Mouse (Mus musculus) cerebellum, postnatal 10 days (tissue): ENCODE results near the gene Tuba8.
A peak's percentile ranks its signal among the peaks of the same experiment; 100 is the strongest.

Experiments
- DNase-seq, 2 experiments: peaks; one replicate each; pipeline ENCODE4 v3.0.0; 2021; ENCODE audit warnings: mixed read lengths in 2 of 2

Gene Tuba8

DNA sequence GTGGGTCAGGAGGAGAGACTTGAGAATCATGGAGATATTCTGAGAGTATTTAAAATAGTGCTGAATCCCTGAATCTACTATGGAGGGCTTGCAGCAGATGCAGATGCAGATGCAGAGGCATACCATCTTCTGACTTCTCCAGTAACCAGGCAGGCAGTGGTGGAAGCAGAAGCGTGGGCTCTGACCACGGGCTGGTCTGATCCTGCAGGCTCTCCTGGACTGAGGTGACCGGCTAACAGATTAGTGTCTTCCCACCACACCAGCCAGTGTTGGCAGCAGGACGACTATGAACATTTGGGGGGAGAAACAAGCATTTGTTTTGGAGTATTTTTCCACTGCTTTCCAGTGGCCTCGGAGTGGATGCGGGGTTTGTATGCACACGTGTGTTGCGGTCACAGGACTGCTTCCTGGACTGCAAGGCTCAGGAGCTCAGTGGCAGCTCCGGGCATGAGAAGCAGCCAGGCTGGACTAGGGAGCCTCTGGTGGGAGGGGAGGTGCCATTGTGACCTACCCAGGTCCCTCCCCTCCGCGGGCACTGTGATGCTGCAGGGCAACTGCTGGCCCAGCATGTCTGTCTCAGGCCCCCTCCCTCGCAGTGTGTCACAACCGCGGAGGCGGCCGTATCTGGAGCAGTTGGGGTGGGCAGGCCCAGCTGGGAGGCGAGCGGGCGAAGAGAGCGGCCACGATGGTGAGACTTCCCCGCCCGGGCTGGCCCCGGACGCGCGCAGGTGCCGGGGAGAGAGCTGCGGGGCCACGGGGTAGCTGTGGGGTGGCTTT is at the start of gene Tuba8:
Tuba8 (plus strand) TSS at position 548 of the 777 bp plus-strand sequence.
- peak; percentile 69 to 73 for DNase-seq

- no peak for DNase-seq
These were observed 47.9 kb upstream of the Tuba8 start for GRCm38 (mm10) chr6:121162616-121163015.

GRCm38 (mm10) chr6:121166098-121166552 is 44.4 kb upstream of the Tuba8 start:
- DNase-seq = no peak

GRCm38 (mm10) chr6:121167381-121167975 is 43.0 kb upstream of the Tuba8 start:
- no peak for DNase-seq

DNA sequence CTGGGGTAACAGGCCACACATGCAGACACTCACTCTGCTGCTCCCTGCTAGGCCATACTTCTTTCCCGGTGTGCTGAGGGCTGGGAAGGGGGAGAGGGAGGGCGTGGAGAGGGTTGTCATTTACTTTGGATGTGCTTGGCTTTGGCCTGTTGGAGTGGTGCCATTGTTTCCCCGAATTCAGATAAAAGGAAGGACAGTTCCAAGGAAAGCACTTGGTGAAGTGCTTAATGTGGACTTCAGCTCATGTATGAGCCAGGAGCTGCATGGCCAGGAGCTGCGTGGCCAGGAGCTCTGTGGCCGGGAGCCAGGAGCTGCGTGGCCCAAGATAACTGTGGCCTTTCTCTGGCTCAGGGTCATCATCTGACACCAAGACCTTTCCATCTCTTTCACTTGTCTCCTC is 39.4 kb upstream of the Tuba8 start:
- peak in 1 of 2 experiments; percentile 17 for DNase-seq

GRCm38 (mm10) chr6:121173471-121173870 is 37.0 kb upstream of the Tuba8 start:
- no peak for DNase-seq

GRCm38 (mm10) chr6:121174761-121175160 is 35.7 kb upstream of the Tuba8 start:
- no peak for DNase-seq

DNA sequence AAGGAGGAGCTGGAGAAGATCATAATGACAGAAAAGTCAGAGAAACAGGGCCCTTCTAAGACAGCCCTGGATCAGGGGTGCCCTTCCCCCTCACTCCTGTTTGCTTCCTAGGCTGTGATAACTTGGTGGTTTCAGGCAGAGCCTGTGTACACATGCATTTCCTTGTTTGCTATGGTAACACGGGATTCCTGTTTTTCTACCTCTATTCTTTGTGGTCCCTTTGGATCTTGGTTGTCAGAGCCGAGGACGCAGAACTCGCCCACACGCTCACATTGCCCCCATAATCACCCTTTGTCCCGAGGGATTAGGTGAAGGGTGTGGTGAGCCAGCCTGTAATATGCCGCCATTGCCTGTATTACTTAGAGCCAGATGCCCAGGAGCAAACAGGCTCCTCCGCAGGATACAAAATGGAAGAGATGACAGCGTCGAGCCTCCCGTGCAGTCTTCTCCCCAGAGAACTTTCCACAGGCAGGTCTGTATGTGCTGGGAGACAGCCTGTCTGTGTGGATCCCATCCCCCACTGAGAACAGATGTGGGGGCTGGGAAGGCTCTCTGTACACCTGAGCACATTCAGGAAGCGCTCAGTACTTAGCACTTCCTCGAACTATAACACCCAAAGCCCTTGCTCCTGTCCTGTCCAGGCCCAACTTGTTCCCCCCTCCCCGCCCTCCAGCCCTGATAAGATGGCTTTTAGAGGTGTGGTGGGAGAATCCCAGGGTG is 34.3 kb upstream of the Tuba8 start:
- DNase-seq = no peak

DNA sequence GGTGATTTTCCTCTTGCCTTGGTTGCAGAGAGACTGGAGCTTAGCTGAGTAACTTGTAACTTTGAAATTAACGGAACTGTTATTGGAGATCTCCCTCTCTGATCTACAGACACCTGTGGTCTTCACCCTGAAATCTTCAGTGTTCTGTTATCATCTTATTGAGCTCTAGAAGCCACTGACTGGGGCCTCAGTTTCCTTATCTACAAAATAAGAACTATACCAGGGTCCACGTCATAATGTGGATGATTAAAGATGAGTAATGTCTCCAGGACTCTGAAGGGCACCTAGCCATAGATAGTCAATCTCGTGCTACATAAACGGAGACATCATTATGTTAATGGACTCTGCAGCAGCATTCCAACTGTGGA is 33.8 kb upstream of the Tuba8 start:
- no peak for DNase-seq

GRCm38 (mm10) chr6:121177118-121177708 is 33.3 kb upstream of the Tuba8 start:
- DNase-seq = peak; percentile 35 to 50

DNA sequence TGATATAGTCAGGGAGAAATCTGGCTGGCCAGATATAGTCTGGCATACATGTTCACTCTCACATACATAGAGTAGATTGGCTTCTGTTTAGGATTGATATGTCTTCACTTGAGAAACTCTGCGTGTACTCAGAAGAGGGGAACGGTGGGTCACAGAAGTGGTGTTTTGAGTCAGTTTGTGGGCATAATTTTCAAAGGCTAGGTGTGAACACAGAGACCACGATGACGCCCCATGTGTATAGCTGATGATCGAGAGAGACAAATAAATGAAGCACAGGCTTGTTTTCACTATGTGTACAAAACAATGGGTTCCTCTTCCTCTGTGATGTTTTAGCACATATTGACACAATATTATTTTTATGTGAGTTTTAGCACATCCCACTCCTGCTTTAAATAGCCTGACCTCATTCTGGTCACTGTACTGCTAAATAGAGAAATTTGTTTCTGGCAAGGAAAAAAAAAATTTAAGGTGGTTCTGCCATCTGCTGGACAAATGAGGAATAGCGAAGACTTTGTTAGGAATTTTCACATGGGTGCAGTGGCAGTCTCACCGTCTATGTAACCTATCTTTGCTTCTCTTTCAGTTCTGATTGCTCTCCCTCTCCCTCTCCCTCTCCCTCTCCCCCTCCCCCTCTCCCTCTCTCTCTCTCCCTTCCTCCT is 31.7 kb upstream of the Tuba8 start:
- DNase-seq = peak; percentile 75 to 84

GRCm38 (mm10) chr6:121179846-121180245 is 30.6 kb upstream of the Tuba8 start:
- DNase-seq = no peak

- peak; percentile 94 to 95 for DNase-seq
These were observed 26.9 kb upstream of the Tuba8 start, which contains the start of gene Pex26 for GRCm38 (mm10) chr6:121183414-121184173. Gene Pex26, plus strand, starts transcription at chr6:121183667.

- peak; percentile 68 to 71 for DNase-seq
These were observed 26.0 kb upstream of the Tuba8 start for GRCm38 (mm10) chr6:121184198-121185140.

DNA sequence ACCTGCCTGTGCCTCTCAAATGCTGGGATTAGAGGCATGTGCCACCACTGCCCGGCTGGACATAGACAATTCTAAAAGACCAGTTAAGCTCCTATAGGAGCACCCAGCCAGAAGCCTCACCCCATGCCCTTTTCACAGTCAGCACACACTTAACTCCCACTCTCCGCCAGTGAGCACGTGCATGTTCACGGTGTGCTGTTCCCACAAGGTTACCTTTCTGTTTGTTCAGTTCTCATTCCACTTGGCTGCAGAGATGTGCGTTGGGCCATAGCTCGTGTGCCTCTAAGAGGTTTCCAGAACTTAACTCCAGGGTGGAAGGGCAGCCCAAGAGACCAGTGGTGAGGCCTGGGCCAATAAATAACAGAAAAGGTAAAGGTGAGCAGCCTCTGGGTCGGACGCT is 25.3 kb upstream of the Tuba8 start:
- no peak for DNase-seq

GRCm38 (mm10) chr6:121191261-121192009 is 19.1 kb upstream of the Tuba8 start:
- no peak for DNase-seq

DNA sequence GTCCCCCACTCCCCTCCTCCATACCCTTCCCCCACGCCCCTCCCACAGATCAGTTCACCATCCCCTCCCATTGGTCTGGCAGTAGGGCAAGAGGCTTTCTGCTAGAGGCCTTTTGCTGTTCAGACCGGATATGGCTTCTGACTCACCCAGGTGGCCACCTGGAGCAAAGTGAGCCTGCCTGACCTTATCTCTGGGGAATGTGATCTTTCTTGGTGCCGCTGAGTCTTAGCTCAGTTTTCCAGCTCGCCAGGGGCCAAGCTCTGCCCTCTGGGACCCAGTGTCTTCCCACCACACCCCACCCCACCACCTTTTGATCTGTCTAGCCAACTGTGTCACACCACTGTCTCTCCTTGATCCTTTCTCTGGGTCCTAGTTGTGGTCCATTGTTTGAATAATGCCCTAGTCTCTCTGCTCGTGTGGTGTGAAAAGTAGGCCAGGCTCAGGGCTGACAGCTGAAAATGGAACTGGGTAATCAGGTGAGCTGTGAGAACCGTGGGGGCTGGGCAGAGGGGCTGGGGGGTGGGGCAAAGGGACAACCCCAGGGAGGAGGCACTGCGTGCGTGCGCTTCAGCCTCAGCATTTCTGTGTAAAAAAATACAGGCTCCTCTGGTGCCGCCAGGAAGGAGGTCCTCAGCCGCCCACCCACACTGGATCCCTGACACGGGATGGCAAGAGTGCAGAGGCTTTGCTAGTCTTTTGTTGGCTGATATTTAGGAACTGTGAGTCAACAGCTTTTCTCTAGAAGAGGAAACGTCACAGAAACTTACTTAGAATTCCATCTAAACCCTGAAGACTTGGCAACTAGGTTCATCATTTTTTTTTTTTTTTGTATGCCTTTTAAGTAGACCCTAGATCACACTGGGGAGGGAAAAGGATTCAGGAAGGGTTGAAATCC is 16.2 kb upstream of the Tuba8 start:
- DNase-seq = no peak

DNA sequence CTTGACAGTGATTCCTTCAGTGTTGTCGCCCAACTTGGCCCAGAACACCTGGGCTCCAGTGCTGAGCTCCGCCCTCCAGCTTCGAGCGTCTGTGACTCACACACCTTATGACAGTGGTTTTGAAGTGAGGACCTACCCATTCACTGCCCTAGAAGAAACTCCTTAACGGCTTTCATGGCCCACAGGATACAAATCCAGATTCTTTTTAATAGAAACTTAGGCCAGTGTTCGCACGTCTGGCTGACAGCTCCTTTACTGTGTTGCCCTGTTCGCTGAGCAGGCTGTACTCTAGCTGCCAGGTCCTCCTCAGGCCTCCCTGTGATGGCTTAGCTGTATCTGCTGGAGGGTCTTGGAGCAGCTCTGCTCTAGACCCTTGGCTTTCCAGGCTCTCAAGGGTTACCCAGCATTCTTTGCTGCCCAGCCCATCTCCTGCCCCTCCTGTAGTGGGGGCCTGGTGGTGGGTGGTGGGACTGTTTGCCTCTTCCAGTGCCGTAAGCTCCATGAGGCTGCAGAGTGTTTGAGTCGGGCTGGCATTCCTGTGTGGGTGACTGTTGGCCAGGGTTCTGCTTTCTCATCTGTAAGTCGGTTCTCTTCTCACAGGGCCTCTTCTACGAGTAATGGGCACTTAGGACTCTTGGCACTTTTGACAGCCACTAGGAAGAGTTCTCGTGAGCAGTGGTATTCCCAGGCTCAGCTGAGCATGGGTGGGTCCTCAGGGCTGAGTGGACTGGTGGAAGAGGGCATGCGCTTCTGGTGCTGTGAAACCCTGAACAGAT is 15.4 kb upstream of the Tuba8 start:
- no peak for DNase-seq
